Mouse (Mus musculus): Measurements from ENCODE around the gene Pigk. TPM values are rescaled to one million over a fixed set of nuclear protein-coding genes. Genes with fewer than 3 reads are reported as not detected.
"Not testable (repeated sequence)": the region's sequence is repeated elsewhere in the genome, so short reads cannot be mapped to it uniquely, and the experiment has no call there.

Gene Pigk
- polyA plus RNA-seq, 1 experiment, result 8.5 TPM

DNA sequence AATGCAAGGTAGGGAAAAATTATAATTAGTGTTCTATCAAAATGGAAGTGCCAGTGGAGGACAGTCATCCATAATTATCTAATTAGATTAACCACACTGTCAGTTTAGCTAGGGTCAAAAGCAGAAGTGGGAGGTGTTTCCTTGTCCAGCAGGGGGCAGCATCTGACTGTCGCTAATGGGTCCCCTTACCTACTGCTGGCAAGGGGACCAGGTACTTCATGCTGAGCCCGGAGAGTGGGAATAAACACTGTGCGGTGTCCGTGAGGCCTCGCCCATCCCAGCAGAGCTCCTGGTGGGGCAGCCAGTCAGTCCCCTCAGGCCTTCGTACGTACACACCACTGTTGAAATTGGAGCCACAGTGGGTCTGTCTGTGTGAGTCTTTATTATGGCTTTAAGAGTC, 69.9 kb downstream of the Pigk start:
- H3K4me1 ChIP-seq, result peaks cover 11% of the 10 kb centered on the region; the same call in 1 of the 2 replicates
- H3K4me3 ChIP-seq (replicated peaks), result no peak overlapping the region
- H3K9me3 ChIP-seq, result no peaks in the 10 kb centered on the region
- TF ChIP-seq FLI1 (IDR thresholded peaks at IDR 0.05; ENCODE audit: low read length) (no peak), GATA1 (IDR thresholded peaks at IDR 0.05; ENCODE audit: borderline replicate concordance, low read length) (no peak)
- H3K36me3 ChIP-seq (replicated peaks; ENCODE audit: low read length), result peaks cover 42% of the 10 kb centered on the region
- no peaks in the 10 kb centered on the region for H3K27me3 ChIP-seq (replicated peaks)

DNA sequence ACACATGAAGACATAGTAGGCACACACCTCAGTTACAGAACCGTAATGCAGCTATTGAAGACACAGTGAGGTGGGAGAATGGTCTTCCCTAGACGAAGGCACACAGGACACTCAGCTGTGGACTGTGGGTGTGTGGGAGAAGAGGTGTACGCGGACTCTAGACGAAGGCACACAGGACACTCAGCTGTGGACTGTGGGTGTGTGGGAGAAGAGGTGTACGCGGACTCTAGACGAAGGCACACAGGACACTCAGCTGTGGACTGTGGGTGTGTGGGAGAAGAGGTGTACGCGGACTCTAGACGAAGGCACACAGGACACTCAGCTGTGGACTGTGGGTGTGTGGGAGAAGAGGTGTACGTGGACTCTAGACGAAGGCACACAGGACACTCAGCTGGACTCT, 70.5 kb downstream of the Pigk start:
- H3K4me1 ChIP-seq, result peaks cover 11% of the 10 kb centered on the region; the same call in 1 of the 2 replicates
- H3K9me3 ChIP-seq; H3K27me3 ChIP-seq (replicated peaks); H3K4me3 ChIP-seq (replicated peaks): not testable (repeated sequence)
- peaks cover 45% of the 10 kb centered on the region for H3K36me3 ChIP-seq (replicated peaks; ENCODE audit: low read length)

DNA sequence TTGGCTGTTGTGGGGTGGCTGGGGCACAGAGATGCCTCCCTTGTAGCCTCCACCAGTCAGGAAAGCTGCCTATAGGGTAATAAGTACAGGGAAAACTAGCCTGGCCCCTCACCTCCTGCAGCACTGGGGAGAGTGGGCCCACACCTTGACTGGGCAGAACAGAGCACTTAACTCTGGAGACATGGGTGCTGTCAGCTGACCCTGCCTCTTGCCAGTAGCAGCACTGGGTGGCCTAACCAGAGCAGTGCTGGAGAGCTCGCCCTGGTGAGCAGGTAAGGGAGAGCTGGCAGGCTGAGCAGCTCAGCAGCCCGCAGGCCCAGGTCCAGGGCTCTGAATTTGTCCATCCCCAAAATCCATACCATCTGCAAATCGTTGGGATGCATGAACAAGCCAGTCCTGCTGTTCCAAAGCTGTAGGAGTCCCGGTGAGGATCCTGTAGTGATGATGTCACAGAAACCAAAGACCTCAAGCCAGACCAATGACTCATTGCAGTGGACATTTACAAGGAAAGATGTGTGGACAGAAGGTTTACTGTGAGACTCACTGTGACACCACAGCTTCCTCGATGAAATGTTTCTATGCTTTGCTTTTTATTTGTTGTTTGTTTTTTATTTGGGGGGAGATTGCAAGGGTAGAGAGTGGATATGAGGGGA, 74.5 kb downstream of the Pigk start:
- H3K9me3 ChIP-seq; H3K27me3 ChIP-seq (replicated peaks); H3K4me3 ChIP-seq (replicated peaks): not testable (repeated sequence)
- H3K36me3 ChIP-seq (replicated peaks; ENCODE audit: low read length), result peaks cover 71% of the 10 kb centered on the region
- H3K4me1 ChIP-seq, result peaks cover 11% of the 10 kb centered on the region; the same call in 1 of the 2 replicates

DNA sequence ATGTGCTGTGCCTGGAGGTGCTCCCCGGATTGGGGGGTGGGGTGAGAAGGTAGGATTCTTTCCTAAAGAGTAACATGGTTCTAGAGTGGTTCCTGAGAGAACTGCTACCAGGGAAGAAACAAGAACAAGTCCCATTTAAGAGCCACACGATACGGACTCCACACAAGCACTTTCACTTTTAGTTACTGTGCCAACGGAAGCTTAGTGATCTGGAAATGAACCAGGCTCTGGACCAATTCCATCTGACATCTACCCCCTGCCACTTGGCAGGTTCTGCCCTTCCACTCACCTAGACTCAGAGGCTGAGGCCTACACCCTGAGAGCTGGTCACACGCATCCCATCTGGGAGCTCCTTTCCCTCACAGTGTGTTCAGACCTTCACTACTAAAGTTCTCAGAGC, 78.7 kb downstream of the Pigk start:
- Histone ChIP-seq H3K4me1 (peaks cover 11% of the 10 kb centered on the region; the same call in 1 of the 2 replicates), H3K27me3 (replicated peaks) (peaks cover 3% of the 10 kb centered on the region), H3K4me3 (replicated peaks) (no peak overlapping the region), H3K36me3 (replicated peaks; ENCODE audit: low read length) (peaks cover 48% of the 10 kb centered on the region), H3K9me3 (peaks cover 14% of the 10 kb centered on the region; the same call in 1 of the 2 replicates)
- TF ChIP-seq FLI1 (IDR thresholded peaks at IDR 0.05; ENCODE audit: low read length) (no peak), GATA1 (IDR thresholded peaks at IDR 0.05; ENCODE audit: borderline replicate concordance, low read length) (no peak)

DNA sequence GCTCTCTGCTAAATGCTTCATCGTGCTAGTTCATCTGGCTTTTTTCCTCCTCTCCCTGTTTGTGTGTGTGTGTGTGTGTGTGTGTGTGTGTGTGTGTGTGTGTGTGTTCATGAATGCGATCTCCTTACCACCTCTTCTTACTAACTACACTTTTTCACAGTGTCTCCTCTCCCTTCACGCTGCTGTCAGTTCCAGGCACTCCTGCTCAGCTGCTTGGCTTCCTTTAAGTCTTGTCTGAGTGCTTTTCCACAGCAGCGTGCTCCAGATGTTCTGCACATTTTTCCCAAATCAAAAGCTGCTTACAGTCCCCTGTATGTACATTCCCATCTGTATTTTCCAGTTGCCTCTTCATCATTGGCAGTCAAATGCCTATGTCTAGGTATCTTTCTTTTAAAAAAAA, 79.1 kb downstream of the Pigk start:
- Histone ChIP-seq H3K9me3 (peaks cover 14% of the 10 kb centered on the region; the same call in 1 of the 2 replicates), H3K27me3 (replicated peaks) (peaks cover 3% of the 10 kb centered on the region), H3K36me3 (replicated peaks; ENCODE audit: low read length) (peaks cover 44% of the 10 kb centered on the region), H3K4me3 (replicated peaks) (no peak overlapping the region), H3K4me1 (peaks cover 11% of the 10 kb centered on the region; the same call in 1 of the 2 replicates)
- TF ChIP-seq GATA1 (IDR thresholded peaks at IDR 0.05; ENCODE audit: borderline replicate concordance, low read length), result no peak
- no peak for TF ChIP-seq FLI1 (IDR thresholded peaks at IDR 0.05; ENCODE audit: low read length)

DNA sequence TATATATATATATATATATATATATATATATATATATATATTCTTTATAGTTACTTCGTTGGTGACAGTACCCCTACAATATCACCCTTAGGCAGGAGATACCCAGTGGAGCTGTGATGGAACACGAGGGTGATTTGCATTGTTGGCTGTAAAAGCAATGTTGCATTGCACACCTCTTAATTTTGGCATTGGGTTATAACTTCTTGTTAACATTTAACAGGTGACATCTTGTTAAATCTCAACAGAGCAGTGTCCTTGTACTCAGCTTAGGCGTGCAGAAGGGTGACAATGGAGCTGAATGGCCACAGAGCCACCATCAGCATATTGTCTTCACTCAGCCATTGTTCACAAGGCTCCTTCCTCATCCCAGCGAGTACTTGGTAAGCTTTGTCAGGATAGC, 82.3 kb downstream of the Pigk start:
- H3K4me1 ChIP-seq, result peaks cover 28% of the 10 kb centered on the region
- peaks cover 3% of the 10 kb centered on the region for H3K27me3 ChIP-seq (replicated peaks)
- peaks cover 27% of the 10 kb centered on the region for H3K9me3 ChIP-seq
- TF ChIP-seq FLI1 (IDR thresholded peaks at IDR 0.05; ENCODE audit: low read length) (no peak), GATA1 (IDR thresholded peaks at IDR 0.05; ENCODE audit: borderline replicate concordance, low read length) (no peak)
- H3K36me3 ChIP-seq (replicated peaks; ENCODE audit: low read length), result peaks cover 21% of the 10 kb centered on the region
- peak overlapping the region; percentile 35 for H3K4me3 ChIP-seq (replicated peaks)

DNA sequence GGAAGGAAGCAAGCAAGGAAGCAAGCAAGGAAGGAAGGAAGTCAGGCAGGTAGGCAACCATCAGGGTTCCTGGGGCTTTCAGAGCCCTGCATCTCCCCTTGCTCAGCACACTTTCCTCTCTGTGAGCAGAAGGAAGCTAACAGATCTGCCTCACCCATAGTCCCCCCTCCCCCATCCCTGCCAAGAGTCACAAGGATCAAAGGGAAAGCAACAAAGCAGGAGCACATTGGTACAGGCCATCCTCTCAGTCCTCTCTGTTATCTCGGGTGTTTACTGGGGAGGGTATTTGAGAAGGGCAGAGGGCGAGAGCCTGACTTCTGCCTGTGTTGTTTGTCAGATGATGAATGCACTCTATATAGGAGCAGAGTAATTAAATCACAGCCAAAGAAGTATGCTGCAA, 83.5 kb downstream of the Pigk start:
- TF ChIP-seq FLI1 (IDR thresholded peaks at IDR 0.05; ENCODE audit: low read length) (no peak), GATA1 (IDR thresholded peaks at IDR 0.05; ENCODE audit: borderline replicate concordance, low read length) (no peak)
- peaks cover 9% of the 10 kb centered on the region for H3K36me3 ChIP-seq (replicated peaks; ENCODE audit: low read length)
- no peak overlapping the region for H3K4me3 ChIP-seq (replicated peaks)
- H3K9me3 ChIP-seq, result peaks cover 28% of the 10 kb centered on the region
- peaks cover 28% of the 10 kb centered on the region for H3K4me1 ChIP-seq
- H3K27me3 ChIP-seq (replicated peaks), result peaks cover 3% of the 10 kb centered on the region

DNA sequence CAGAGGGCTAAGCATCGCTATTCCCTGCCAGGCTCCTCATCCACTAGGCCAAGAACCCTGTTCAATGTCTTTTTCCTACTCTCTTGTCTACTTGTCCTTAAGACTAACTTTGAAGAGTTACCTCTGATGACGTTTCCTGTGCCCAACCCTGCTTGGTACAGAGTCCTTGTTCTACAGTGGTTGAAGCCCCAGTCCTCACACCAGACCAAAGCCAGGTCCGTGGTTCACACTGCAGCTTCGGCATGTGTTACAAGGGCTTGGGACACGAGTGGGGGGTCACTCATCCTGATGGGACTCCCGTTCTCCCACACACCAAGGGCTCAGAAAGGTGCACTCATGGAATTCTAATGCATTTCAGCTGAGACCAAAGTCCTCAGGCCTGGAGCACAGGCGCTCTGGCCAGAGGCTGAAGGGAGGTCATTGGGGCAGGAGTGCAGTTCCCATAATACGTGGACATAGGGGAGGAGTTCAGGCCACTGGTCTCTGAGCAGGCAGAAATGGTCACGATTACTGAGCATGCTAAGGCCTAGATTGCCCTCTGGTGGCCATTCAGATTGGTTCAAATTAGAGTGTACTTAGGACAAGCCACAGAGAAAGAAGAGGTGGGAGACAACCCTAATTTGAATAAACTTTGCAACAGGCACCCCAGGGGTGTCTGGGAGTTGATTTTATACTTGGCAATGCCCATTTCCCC, 86.0 kb downstream of the Pigk start:
- Histone ChIP-seq H3K4me3 (replicated peaks) (peak overlapping the region; percentile 50), H3K4me1 (peaks cover 28% of the 10 kb centered on the region), H3K27me3 (replicated peaks) (peaks cover 3% of the 10 kb centered on the region), H3K36me3 (replicated peaks; ENCODE audit: low read length) (peaks cover 3% of the 10 kb centered on the region), H3K9me3 (peaks cover 21% of the 10 kb centered on the region)
- TF ChIP-seq GATA1 (IDR thresholded peaks at IDR 0.05; ENCODE audit: borderline replicate concordance, low read length) (no peak), FLI1 (IDR thresholded peaks at IDR 0.05; ENCODE audit: low read length) (no peak)

DNA sequence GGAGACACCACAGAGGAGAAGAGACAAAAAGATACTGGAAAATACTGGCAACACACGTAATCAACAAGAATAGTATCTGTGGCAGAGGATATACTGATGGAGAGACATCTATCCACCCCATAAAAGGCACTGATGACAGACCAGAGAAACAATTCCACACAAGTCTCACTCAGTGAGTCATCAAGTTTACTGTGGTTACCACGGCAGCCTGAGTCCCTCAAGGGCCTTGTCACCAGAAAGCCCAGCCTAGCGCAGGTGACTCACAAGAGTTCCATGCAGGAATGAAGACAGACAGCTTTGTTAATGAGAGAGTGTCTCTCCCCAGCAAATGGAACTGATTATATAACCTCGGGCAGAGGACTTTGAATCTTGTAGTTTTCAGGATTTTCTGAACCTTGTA, 100.0 kb downstream of the Pigk start:
- H3K27me3 ChIP-seq (replicated peaks), result no peaks in the 10 kb centered on the region
- TF ChIP-seq FLI1 (IDR thresholded peaks at IDR 0.05; ENCODE audit: low read length) (no peak), GATA1 (IDR thresholded peaks at IDR 0.05; ENCODE audit: borderline replicate concordance, low read length) (no peak)
- no peaks in the 10 kb centered on the region for H3K36me3 ChIP-seq (replicated peaks; ENCODE audit: low read length)

DNA sequence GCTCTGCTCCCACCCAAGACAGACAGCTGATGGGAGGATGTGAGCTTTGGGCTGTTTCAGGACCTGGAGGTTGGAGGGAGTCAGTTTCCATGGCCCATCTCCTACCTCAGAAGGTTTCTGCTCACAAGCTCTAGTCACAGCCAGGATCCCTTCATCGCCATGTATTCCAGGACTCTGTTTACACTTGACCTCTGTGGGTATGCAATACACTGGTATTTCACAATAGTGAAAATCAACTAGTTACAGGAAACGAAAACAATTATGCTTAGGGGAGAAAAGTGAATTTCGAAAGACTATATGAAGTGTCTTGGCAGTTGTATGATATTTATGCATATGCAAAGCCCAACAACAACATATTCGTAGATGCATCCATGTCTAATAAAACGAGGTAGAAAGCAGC, 101.2 kb downstream of the Pigk start:
- peaks cover 4% of the 10 kb centered on the region; the same call in 1 of the 2 replicates for H3K9me3 ChIP-seq
- no peaks in the 10 kb centered on the region for H3K36me3 ChIP-seq (replicated peaks; ENCODE audit: low read length)
- no peaks in the 10 kb centered on the region for H3K27me3 ChIP-seq (replicated peaks)
- no peak for TF ChIP-seq FLI1 (IDR thresholded peaks at IDR 0.05; ENCODE audit: low read length)
- no peak for TF ChIP-seq GATA1 (IDR thresholded peaks at IDR 0.05; ENCODE audit: borderline replicate concordance, low read length)
- peaks cover 19% of the 10 kb centered on the region for H3K4me1 ChIP-seq
- H3K4me3 ChIP-seq (replicated peaks), result no peak overlapping the region

More for the DNA sequence above, 100.0 kb downstream of the Pigk start:
- Histone ChIP-seq H3K4me3 (replicated peaks) (no peak overlapping the region), H3K4me1 (peaks cover 19% of the 10 kb centered on the region), H3K9me3 (peaks cover 5% of the 10 kb centered on the region; the same call in 1 of the 2 replicates)
